Mouse (Mus musculus) heart, adult 2 months (tissue): ENCODE results near the gene Soga1.

Experiments used
- CTCF ChIP-seq: fragments of 200-600 bp; IDR thresholded peaks from 2 replicates; pipeline ENCODE4 v1.8.1; 2022; ENCODE audit warnings: antibody characterized with exemption, mild to moderate bottlenecking, moderate library complexity
- POLR2A ChIP-seq: fragments of 200-500 bp; IDR thresholded peaks from 2 replicates; pipeline ENCODE4 v1.6.1; 2011; ENCODE audit warnings: mild to moderate bottlenecking, low read depth, low read length, control low read depth; ENCODE audit not compliant: insufficient read depth

DNA sequence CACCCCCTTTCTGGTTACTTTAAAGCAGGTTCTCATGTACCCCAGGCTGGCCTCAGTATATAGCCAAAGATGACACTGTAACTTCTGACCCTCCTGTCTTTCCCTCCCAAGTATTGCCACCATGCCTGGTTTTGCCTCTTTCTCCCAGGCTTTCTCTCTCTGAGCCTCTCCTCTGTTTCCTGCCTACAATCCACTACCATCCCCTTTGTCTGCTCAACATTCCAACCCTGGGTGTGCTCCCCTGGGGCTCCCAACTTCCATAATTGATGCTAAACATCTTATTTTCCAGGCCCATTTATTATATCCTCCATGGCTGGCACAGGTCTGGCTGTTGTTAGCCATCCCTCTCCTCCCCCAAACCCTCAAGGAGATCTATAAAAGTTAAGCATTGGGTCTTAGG, 70.5 kb downstream of the Soga1 start:
- TF ChIP-seq POLR2A, result no peak
- TF ChIP-seq CTCF, result no peak
